Mouse (Mus musculus) limb, embryonic 11.5 days (tissue): ENCODE results near the gene Wscd2. TPM values are rescaled to one million over a fixed set of nuclear protein-coding genes. Genes with fewer than 3 reads are reported as not detected.

Source experiments
- ATAC-seq: fragments of 200-750 bp; cut with Nextera tagmentation; 2 replicates; pipeline ENCODE4 v1.8.0; 2017; ENCODE audit warnings: low read depth; ENCODE audit not compliant: insufficient number of reproducible peaks, low FRiP score, low TSS enrichment
- DNase-seq: peaks from one replicate; pipeline ENCODE4 v3.0.0-alpha.2; 2015; ENCODE audit warnings: low spot score
- H3K27ac ChIP-seq: fragments of 300-500 bp; sonication (generic); replicated peaks from 2 replicates; pipeline ENCODE4 v1.5.1; 2014; ENCODE audit warnings: low read depth, mild to moderate bottlenecking, low read length
- H3K27me3 ChIP-seq: fragments of 300-500 bp; sonication (generic); 2 replicates; pipeline ENCODE4 v1.6.1; 2014; ENCODE audit warnings: mild to moderate bottlenecking, low read length, mixed read lengths; ENCODE audit not compliant: control insufficient read depth, insufficient read depth
- H3K36me3 ChIP-seq: fragments of 300-500 bp; sonication (generic); 2 replicates; pipeline ENCODE4 v1.6.1; 2014; ENCODE audit warnings: mild to moderate bottlenecking, low read length, moderate library complexity, mixed read lengths; ENCODE audit not compliant: control insufficient read depth, insufficient read depth
- H3K4me1 ChIP-seq: fragments of 300-500 bp; sonication (generic); 2 replicates; pipeline ENCODE4 v1.6.1; 2014; ENCODE audit warnings: low read length, mixed read lengths; ENCODE audit not compliant: control insufficient read depth, insufficient read depth
- H3K4me2 ChIP-seq: fragments of 300-500 bp; sonication (generic); 2 replicates; pipeline ENCODE4 v1.6.1; 2014; ENCODE audit warnings: low read depth, mild to moderate bottlenecking, moderate library complexity; ENCODE audit not compliant: severe bottlenecking
- H3K4me3 ChIP-seq: fragments of 300-500 bp; sonication (generic); 2 replicates; pipeline ENCODE4 v1.5.1; 2014; ENCODE audit warnings: low read depth, low read length
- H3K9ac ChIP-seq: fragments of 300-500 bp; sonication (generic); 2 replicates; pipeline ENCODE4 v1.6.1; 2014; ENCODE audit warnings: mild to moderate bottlenecking, low read length
- H3K9me3 ChIP-seq: fragments of 300-500 bp; sonication (generic); 2 replicates; pipeline ENCODE4 v1.6.1; 2016; ENCODE audit warnings: low read length; ENCODE audit not compliant: control insufficient read depth
- WGBS: fragments of 180-500 bp; shearing (Covaris S2); extraction: QIAGEN DNeasy Blood & Tissue Kit; methylation state at CpG from one replicate; pipeline ENCODE4 v1.1.7; 2014; 5-methylcytosine and 5-hydroxymethylcytosine counted together
- polyA plus RNA-seq: library from polyadenylated mRNA; unstranded; fragments of >200 nt; fragmentation: Nextera tagmentation; extraction: Ambion mirVana; gene quantifications from 2 replicates; pipeline ENCODE4 v1.2.1, GENCODE M21; 2014

Wscd2 gene
- polyA plus RNA-seq, 1 experiment from 2014 or later, result 2.0 TPM

DNA sequence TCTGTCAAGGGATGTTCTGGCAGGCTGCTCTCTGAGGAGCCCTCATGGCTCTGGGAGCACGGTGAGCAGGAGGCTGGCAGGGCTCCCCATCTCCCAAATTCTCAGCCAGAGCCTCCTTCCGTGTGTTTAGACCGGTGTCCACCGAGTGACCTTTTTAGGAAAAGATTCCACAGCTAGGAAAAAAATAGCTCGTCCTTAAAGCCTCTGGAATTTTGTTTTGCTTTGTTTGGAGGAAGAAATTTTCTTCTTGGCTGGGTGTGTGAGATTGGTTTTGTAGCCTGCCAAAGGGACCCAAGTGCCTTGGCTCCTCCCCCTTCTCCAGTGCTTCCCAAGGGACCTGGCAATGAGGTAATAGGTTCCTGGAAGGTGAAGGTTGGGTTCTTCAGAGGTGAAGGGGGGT, 69.5 kb downstream of the Wscd2 start:
- DNase-seq, result no peak
- peaks cover 3% of the 10 kb centered on the region for H3K4me1 ChIP-seq
- H3K4me3 ChIP-seq, result no peak overlapping the region
- no peaks in the 10 kb centered on the region for H3K27me3 ChIP-seq
- no peak overlapping the region for H3K9ac ChIP-seq
- no peaks in the 10 kb centered on the region for H3K36me3 ChIP-seq
- H3K27ac ChIP-seq, result no peak overlapping the region
- H3K9me3 ChIP-seq, result no peaks in the 10 kb centered on the region; the same call in 1 of the 2 replicates
- 84% methylated on average over 5 of the region's 5 CpGs for WGBS
- H3K4me2 ChIP-seq, result no peak overlapping the region
- no peak for ATAC-seq

DNA sequence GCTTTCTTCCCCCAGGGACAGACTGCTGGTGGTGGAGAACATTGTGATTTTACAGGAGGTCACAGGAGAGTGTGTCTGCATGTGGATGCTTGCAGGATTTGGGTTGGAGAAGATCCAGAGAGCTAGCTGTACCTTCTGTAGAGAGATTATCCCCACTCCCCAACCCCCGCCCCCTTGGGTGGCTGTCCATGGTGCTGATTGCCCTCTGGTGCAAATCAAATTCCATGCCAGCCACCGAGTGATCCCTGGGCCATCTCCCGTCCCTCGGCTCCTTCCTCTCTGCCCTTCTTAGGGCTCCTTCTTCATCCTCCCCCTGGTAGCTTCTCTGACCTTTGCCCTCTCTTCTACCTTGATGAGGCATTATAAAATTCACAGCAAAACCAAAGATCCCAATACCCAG, 74.3 kb downstream of the Wscd2 start:
- H3K9ac ChIP-seq, result no peak overlapping the region
- H3K9me3 ChIP-seq, result no peaks in the 10 kb centered on the region
- H3K27ac ChIP-seq, result no peak overlapping the region
- no peaks in the 10 kb centered on the region for H3K4me1 ChIP-seq
- WGBS, result 27% methylated on average over 4 of the region's 4 CpGs
- no peak overlapping the region for H3K4me2 ChIP-seq
- ATAC-seq, result no peak
- no peak overlapping the region for H3K4me3 ChIP-seq
- peak; percentile 76 for DNase-seq
- H3K27me3 ChIP-seq, result no peaks in the 10 kb centered on the region
- no peaks in the 10 kb centered on the region for H3K36me3 ChIP-seq

DNA sequence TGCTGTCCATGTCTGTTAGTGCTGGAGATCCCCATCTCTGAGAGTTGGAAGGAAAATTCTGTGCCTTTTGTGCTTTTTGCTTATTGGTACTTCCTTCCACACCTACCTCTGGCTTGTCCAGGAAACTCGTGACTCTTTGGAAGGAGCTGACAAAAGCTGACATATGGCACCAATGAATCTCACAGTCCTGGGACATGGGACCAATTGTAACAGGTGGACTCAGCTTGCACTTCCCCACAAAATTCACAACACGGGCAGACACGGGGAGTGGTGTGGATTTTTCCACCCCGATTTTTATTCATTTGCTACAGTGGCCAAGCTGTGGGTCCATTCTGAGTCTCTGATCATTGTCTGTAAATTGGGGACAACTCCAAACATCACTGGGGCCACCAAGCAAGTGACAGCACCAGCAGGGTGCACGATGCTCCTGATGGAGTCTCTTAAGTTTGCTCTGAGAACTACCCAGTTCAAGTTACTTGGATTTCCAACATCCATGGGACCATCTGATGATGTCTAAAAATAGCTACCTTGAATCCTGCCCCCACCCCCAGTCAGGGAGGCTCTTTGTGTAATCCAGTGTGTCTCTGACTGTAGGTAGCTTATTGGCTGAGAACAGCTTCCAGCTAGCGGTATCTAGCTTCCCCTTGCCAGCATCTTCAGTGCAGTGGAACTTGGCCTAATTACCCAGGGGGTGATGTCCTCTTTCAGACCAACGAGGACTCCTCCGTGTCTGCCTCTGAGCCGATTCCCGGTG, 75.1 kb downstream of the Wscd2 start:
- Histone ChIP-seq H3K4me1 (no peaks in the 10 kb centered on the region), H3K27me3 (no peaks in the 10 kb centered on the region), H3K36me3 (no peaks in the 10 kb centered on the region), H3K4me3 (no peak overlapping the region), H3K9ac (no peak overlapping the region), H3K27ac (no peak overlapping the region), H3K4me2 (no peak overlapping the region), H3K9me3 (no peaks in the 10 kb centered on the region)
- DNase-seq (no peak), ATAC-seq (no peak)
- WGBS, result 79% methylated on average over 10 of the region's 10 CpGs

DNA sequence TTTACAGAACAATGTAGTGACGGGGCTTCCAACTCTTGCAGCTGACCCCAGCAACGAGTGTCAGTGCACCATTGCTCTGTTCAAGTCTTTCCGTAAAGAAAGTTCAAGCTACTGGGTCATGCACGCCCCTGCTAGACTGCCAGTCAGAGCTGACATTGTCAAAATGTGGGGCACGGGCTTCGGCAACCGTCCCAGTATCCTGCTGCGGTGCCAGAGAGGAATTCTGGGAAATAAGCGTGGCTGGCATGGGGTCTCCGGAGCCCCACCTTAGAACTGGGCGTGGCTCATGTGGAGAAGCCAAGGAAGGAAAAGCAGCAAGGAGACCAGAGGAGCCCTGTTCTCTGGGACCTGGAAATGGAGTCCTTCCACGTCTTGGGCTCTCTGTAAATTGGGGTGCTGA, 75.7 kb downstream of the Wscd2 start:
- Histone ChIP-seq H3K4me2 (no peak overlapping the region), H3K27ac (no peak overlapping the region), H3K36me3 (no peaks in the 10 kb centered on the region), H3K9me3 (no peaks in the 10 kb centered on the region), H3K9ac (no peak overlapping the region), H3K4me1 (0 out of 2 replicates have a peak, but pooled peaks cover 3% of the 10 kb centered on the region), H3K27me3 (no peaks in the 10 kb centered on the region), H3K4me3 (no peak overlapping the region)
- 74% methylated on average over 12 of the region's 12 CpGs for WGBS
- ATAC-seq (no peak), DNase-seq (no peak)

DNA sequence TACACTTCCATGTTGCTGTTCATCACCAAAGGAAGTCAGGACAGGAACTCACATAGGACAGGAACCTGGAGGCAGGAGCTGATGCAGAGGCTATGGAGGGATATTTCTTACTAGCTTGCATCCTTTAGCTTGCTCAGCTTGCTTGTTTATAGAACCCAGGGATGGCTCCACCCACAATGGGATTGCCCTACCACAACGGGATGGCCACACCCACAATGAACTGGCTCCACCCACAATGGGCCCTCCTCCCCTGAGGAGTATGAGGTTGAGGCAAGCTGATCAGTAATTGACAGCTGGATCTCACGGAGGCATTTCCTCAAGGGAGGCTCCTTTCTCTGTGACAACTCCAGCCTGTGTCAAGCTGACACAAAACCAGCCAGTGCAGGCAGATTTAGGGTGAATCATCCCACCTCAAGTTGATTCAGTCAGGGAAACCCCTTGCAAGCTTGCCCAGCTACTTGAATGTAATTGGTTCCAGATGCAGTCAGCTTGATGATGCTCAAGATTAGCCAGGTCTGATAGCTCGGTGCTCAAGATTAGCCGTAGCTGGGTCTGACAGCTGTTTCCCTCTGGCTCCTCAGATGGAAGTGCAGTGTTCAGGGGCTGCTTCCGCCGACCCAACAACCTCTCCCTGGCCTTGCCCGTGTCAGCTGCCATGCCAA, 80.1 kb downstream of the Wscd2 start:
- Histone ChIP-seq H3K4me2 (no peak overlapping the region), H3K9me3 (no peaks in the 10 kb centered on the region), H3K36me3 (no peaks in the 10 kb centered on the region), H3K4me1 (0 out of 2 replicates have a peak, but pooled peaks cover 3% of the 10 kb centered on the region), H3K4me3 (no peak overlapping the region), H3K9ac (no peak overlapping the region), H3K27ac (no peak overlapping the region), H3K27me3 (no peaks in the 10 kb centered on the region)
- DNase-seq (no peak), ATAC-seq (no peak)
- WGBS, result 18% methylated on average over 7 of the region's 7 CpGs

DNA sequence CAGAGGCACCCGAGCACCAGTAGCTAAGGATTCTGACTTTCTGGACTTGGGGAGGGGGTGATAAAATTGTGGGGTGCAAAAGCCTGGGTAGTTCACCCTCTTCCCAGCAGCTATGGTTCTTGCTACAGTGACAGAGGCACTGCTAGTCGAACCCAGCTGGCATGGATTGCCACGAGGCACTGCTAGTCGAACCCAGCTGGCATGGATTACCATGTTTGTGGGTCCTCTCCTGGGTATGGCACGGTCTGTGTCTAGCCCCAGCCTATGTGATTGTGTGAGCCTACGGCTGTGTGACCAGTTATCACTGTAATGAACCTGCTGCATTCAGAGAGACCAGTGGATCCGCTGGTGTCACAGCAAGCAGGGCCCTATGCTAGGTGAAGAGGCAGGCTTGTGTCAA, 87.4 kb downstream of the Wscd2 start:
- Histone ChIP-seq H3K9me3 (no peaks in the 10 kb centered on the region), H3K36me3 (no peaks in the 10 kb centered on the region), H3K27ac (no peak overlapping the region), H3K4me1 (peaks cover 6% of the 10 kb centered on the region), H3K4me2 (0 out of 2 replicates have a peak overlapping the region, but pooled peaks have one; percentile 0), H3K4me3 (no peak overlapping the region), H3K27me3 (no peaks in the 10 kb centered on the region), H3K9ac (no peak overlapping the region)
- no peak for DNase-seq
- ATAC-seq, result no peak
- 76% methylated on average over 7 of the region's 7 CpGs for WGBS

DNA sequence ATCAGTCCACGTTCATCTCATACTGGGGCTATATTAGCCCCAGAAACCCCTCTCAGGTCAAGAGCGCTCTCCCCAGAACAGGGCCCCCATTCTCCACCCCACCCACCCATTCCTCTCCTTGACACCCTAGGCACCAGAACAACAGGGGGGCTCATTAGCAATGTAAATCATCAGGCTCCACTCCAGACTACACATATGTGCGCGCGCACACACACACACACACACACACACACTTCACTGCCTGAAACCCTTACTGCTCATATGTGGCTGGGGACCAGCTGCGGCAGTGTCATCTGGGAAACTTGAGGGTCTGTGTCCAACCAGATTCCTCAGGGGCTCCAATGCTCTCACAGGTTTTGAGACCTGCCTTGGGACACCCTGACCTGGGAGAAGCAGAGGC, 88.3 kb downstream of the Wscd2 start:
- DNase-seq, result no peak
- Histone ChIP-seq H3K27ac (no peak overlapping the region), H3K4me1 (peaks cover 6% of the 10 kb centered on the region), H3K4me3 (no peak overlapping the region), H3K36me3 (no peaks in the 10 kb centered on the region), H3K4me2 (no peak overlapping the region), H3K9ac (no peak overlapping the region), H3K9me3 (no peaks in the 10 kb centered on the region), H3K27me3 (no peaks in the 10 kb centered on the region)
- 92% methylated on average over 6 of the region's 6 CpGs for WGBS
- ATAC-seq, result no peak

DNA sequence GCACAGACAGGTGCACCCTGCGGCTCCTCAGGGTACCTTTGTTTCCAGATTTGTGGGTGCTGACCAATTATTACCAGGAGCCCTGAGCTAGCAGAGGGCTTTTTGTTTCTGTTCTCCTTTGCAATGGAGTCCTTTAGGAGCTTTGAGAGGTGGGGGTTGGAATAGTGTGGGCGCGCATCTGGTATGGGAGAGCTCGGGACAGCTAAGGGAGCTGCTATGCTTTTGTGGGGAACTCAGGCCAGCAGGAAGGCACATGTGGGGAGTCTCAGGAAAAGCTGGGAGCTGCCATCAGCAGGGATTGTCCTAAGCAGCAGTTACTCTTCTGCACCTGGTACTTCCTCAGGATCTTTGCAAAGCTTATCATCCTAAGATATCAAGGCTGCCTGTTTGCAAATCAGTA, 89.0 kb downstream of the Wscd2 start:
- DNase-seq, result no peak
- no peaks in the 10 kb centered on the region for H3K9me3 ChIP-seq
- H3K4me1 ChIP-seq, result peaks cover 12% of the 10 kb centered on the region
- WGBS, result 82% methylated on average over 4 of the region's 4 CpGs
- no peaks in the 10 kb centered on the region for H3K36me3 ChIP-seq
- no peak overlapping the region for H3K4me3 ChIP-seq
- no peak overlapping the region for H3K27ac ChIP-seq
- ATAC-seq, result no peak
- no peaks in the 10 kb centered on the region for H3K27me3 ChIP-seq
- H3K4me2 ChIP-seq, result no peak overlapping the region
- no peak overlapping the region for H3K9ac ChIP-seq
